Mouse (Mus musculus): ENCODE measurements around the gene Dnajb8. TPM values are rescaled to one million over a fixed set of nuclear protein-coding genes. Genes with fewer than 3 reads are reported as not detected.

Gene Dnajb8
- total RNA-seq, 2 experiments from 2014 or later, result not detected

GRCm38 (mm10) chr6:88276221-88276620 lies 54.2 kb downstream of the Dnajb8 start:
- no peak for ATAC-seq (replicated peaks; ENCODE audit: poor library complexity)

DNA sequence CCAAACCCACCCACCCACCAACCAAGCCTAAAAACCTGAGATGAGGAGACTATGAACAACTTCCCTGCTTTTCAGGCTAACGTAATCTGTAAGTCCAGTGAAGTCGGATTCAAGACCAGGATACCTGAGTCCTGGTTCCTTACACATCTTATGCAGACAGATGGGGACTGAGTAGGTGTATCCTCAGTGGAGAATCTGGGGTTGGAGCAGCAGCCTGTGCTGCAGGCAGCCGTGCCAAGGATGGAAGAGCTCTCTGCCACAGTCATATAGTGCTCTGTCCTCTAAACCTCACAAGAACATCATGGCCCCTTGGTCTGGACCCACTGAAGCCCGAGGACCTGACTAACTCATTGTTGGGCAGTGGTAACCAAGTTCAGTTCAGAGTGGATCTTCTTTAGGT lies 55.2 kb downstream of the Dnajb8 start:
- ATAC-seq (replicated peaks; ENCODE audit: poor library complexity), result no peak

- ATAC-seq (replicated peaks; ENCODE audit: poor library complexity), result no peak
Observed at GRCm38 (mm10) chr6:88278141-88278540, 56.1 kb downstream of the Dnajb8 start.

- no peak for ATAC-seq (replicated peaks; ENCODE audit: poor library complexity)
Observed at GRCm38 (mm10) chr6:88290129-88290766, 68.2 kb downstream of the Dnajb8 start.

GRCm38 (mm10) chr6:88292274-88292909 lies 70.3 kb downstream of the Dnajb8 start:
- ATAC-seq (replicated peaks; ENCODE audit: poor library complexity), result peak; percentile 86

- ATAC-seq (replicated peaks; ENCODE audit: poor library complexity), result no peak
Observed at GRCm38 (mm10) chr6:88299491-88299890, 77.4 kb downstream of the Dnajb8 start.

DNA sequence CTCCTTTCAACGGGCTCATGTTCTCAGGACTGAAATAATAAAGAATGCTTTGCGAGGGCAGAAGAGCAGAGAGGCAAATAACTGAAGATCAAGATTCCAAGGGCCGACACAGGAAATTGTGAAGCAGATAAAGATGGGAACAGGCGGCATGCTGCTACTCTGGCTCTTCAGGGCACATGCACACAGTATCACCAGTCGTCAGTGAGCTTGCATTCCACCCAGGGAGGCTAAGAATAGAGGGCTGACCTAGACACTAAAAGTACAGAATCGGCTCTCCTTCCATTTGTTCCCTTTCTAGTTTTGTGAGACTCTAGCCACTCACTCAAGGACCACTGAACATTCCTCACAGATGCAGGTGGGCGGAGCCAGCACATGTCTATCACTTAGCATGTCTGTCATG lies 79.2 kb downstream of the Dnajb8 start:
- no peak for ATAC-seq (replicated peaks; ENCODE audit: poor library complexity)

Other genes starting within 250 kb of the Dnajb8 start
- gene H1fx, start 240.6 kb upstream of the Dnajb8 start, total RNA-seq (2015), result 2.4 and 2.8 TPM in 2 replicates
- gene H1fx, start 240.6 kb upstream of the Dnajb8 start, total RNA-seq (2017), result 0.68 and 1.7 TPM in 2 replicates
- 262 and 265 TPM in 2 replicates for gene Rab7, start 177.0 kb upstream of the Dnajb8 start, total RNA-seq (2015)
- 76.2 and 93.7 TPM in 2 replicates for gene Rab7, start 177.0 kb upstream of the Dnajb8 start, total RNA-seq (2017)
- gene Rpn1, start 137.8 kb upstream of the Dnajb8 start, total RNA-seq (2015), result 200 and 205 TPM in 2 replicates
- 385 and 395 TPM in 2 replicates for gene Rpn1, start 137.8 kb upstream of the Dnajb8 start, total RNA-seq (2017)
- 11.2 and 19.8 TPM in 2 replicates for gene Gata2, start 28.4 kb upstream of the Dnajb8 start, total RNA-seq (2015)
- gene Gata2, start 28.4 kb upstream of the Dnajb8 start, total RNA-seq (2017), result 6.0 and 10.1 TPM in 2 replicates
- gene Eefsec, start 224.3 kb downstream of the Dnajb8 start, total RNA-seq (2015), result 16.5 and 17.0 TPM in 2 replicates
- 10.5 and 12.6 TPM in 2 replicates for gene Eefsec, start 224.3 kb downstream of the Dnajb8 start, total RNA-seq (2017)
- 87.3 and 97.4 TPM in 2 replicates for gene Ruvbl1, start 243.1 kb downstream of the Dnajb8 start, total RNA-seq (2015)
- 195 and 222 TPM in 2 replicates for gene Ruvbl1, start 243.1 kb downstream of the Dnajb8 start, total RNA-seq (2017)